Mouse (Mus musculus) embryo, embryonic 10.5 days (tissue): ENCODE measurements at regions not wholly inside any gene's neighbourhood (a gene's known extent, or its start where the extent isn't known, plus 50 kb on each side); places are given as distances from the start of the nearest gene placed in this dataset.
A peak's percentile ranks its signal among the peaks of the same experiment; 100 is the strongest.
"Not testable (repeated sequence)": the region's sequence is repeated elsewhere in the genome, so short reads cannot be mapped to it uniquely, and the experiment has no call there.

Experiments
- DNase-seq: peaks from one replicate; pipeline ENCODE4 v3.0.0-alpha.2; 2015; ENCODE audit warnings: low spot score

DNA sequence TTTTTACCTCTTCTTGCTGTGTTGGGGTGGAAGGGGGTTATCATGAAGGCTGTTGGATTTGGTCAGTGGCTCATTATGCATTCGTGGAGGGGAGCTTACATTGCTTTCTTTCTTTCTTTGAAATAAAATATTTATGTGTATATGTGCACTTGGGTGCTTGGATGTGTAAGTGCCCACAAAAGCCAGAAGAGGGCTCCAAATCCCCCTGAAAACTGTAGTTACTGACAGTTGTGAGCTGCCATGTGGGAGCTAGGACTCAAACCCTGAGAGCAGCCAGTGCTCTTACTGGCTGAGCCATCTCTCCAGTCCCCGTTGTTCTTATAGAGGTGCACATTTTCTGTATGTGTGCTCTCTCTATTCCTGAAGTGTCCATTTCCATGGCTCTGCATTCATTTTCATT, 415.6 kb upstream of the Zfp507 start:
- peak; percentile 20 for DNase-seq

DNA sequence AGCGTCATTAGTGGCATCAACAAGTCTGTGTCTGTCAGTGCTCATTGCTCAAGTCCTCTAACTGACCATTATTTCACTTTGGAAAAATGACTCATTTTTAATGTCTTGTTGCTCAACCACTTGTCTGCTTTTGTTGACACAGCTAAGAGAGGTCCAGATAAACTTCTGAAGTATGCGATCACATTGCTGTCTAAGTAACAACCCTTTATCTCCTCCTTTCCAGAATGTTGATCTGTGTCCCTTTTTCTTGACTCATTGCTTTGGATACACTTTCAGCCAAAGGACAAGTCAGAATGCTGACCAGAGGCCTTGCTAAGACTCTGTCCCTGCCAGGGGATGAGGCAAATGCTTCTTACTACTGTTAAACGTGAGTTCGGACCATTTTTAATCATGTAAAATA, 407.2 kb upstream of the Zfp507 start:
- DNase-seq = no peak

- DNase-seq = no peak
Observed at GRCm38 (mm10) chr7:36207525-36208260, 404.9 kb upstream of the Zfp507 start.

DNA sequence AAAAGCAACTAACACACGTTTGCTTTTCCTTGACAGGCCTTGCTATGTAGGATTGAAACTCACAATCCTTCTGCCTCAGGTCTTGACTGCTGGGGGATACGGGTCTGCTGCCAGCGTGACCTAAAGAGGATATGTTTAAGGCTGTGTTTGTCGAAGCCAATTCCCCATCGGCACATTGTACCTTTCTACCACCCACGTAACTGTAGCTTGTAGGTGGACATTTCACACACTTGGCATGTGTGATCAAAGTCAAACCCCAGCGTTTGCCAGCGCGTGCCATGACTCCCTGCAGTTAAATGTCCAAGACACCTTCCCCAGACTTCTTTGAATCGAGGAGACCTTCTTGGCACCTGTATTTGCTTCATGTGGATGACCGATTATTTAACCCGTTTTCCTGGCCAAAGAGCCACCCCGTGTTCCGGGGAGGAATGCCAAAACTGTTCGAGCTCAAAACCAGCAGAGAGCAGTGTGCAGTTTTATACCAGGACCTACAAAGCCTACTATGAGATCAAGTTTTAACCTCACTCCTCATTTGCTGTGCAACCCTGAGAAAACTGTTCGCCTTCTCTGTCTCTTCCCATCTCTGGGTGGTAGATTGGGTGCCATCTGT, 395.4 kb upstream of the Zfp507 start:
- no peak for DNase-seq

DNA sequence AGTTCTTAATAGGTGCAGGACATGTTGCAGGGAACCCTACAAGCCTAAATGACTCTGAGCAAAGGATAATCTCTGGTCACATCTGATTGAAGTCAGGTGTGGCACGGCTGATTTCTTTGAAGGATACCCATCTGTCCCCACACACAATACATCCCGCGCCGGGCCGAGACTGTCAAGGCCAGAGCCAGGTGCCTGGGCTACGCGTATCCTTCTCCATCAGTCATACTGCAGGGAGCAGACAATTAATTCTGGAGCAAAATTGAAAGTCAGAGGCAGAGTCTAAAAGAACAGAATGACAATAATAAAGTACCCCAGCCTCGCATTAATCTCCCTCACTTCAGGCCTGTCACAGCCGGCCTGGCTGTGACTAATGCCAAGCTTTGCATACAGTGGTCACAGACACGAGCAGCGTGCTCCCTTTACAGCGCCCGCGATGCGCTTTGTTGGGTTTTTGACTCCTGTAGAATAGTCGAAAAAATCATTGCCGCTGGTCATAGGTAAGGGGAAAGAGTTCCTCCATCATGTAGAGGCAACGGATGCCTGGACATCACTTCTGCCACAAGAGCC, 393.4 kb upstream of the Zfp507 start:
- DNase-seq = no peak

DNA sequence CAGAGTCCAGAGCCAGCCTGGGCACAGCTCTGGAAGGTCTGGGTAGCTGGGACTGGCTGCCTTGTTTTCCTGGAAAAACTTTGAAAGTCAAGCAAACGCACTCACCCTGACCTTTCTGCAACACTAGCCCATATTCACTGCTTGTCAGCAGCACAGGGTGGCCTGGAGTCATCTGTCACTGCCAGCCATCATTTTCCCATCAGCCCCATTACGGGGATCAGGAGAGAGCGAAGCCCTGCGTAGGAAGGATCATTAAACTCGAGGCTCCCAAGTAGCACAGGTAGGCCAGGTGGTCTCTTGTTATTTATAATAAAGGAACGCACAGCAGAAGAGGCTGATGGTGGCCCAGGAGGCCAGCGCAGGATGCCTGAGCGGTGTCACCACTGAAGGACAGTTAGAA, 389.8 kb upstream of the Zfp507 start:
- DNase-seq = no peak

- DNase-seq = peak; percentile 16
Observed at GRCm38 (mm10) chr7:36177947-36178346, 375.1 kb upstream of the Zfp507 start.

DNA sequence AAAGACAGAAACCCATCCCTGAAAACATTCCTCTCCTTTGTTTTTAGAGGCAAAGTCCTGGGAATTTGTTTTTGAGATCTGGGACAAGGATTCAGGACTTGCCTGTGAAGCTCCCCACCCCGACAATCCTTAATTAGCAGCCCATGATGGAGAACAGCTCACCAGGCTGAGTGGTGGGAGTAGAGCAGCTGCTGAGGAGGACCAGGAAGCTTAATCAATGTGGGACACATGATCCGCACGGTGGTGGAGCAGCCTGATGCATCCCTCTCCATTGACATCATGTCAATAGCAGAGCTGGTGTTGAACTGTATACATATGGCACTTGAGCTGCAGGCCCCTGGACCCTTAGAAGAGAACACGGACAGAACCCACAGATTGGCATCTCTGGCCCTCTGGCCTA, 372.5 kb upstream of the Zfp507 start:
- no peak for DNase-seq

DNA sequence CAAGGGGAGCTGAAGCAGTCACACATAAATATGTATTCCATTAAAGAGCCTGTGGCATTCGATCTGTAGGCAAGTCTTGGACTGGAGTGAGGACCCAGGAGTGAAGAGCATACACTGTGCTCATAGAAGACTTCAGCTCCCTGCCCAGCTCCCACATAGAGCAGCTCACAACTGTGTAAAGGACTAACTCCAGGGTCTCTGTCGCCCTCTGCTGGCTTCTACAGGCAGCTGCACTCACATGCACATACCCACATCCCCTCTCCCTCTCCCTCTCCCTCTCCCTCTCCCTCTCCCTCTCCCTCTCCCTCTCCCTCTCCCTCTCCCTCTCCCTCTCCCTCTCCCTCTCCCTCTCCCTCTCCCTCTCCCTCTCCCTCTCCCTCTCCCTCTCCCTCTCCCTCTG, 369.7 kb upstream of the Zfp507 start:
- DNase-seq = not testable (repeated sequence)

DNA sequence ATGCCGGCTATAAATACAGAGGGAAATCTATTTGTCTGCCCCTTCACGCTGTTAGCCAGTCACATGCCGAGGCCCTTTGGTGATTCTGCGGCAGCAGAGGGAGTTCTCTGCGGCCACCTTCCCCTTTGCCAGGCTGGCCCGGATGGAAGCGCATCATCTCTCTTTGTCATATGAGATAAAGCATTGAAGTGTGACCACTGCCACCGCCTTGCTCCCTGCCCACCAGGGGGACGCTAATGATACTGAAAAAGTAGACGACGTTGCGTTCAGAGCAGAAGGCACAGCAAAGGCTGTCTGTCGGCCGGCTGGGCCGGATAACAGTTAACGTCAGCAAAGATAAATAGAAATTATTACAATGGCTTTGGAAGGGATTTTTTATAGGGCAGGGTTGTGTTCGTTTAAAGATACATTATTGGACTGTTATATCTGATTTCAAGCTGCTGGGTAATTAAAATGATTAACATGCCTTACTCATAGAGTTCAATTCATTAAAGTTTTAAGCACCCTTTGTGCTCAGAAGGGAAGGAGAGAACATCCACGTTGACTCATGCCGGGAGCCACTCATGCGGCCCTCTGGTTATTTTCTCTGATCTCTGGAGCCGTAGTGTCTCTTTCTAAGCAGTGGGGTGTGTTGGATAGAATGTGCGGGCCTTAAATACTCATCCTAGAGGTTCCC, 354.6 kb upstream of the Zfp507 start:
- DNase-seq = no peak

GRCm38 (mm10) chr7:36156595-36156994, 353.8 kb upstream of the Zfp507 start:
- no peak for DNase-seq

DNA sequence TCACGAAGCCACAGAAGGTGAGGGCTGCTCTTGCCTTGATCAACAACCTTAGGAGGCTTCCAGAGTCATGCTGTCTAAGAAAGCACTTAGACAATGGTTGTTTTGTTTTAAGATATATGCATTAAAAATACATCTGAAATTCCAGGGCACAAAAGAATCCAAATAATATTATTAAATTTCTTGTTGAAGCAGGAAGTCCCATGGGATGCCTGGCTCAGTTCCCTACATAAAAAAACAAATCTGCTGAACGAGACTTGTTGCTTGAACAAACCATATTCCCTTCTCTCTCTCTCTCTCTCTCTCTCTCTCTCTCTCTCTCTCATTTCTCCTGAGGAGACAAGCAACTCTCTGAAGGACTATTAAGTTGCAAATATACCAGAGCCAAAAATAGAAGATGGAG, 352.8 kb upstream of the Zfp507 start:
- no peak for DNase-seq

DNA sequence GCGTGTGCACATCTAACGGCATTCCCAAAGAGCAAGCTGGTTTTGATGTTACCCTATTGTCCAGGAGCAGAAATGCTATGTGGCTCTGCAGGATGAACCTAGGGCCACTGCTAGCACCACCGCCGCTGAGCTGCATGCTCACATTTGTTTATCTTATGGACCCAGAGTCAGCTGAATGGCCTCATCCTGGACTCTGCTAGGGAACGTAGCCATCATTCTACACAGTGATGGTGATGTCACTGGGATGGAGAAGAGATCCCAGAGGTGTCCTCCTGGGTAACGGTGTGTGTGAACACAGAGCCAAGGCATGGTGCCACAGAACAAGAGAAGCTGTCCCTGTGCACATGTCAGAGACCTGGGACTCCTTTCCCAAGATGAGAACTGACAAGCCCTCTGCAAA, 352.4 kb upstream of the Zfp507 start:
- no peak for DNase-seq

DNA sequence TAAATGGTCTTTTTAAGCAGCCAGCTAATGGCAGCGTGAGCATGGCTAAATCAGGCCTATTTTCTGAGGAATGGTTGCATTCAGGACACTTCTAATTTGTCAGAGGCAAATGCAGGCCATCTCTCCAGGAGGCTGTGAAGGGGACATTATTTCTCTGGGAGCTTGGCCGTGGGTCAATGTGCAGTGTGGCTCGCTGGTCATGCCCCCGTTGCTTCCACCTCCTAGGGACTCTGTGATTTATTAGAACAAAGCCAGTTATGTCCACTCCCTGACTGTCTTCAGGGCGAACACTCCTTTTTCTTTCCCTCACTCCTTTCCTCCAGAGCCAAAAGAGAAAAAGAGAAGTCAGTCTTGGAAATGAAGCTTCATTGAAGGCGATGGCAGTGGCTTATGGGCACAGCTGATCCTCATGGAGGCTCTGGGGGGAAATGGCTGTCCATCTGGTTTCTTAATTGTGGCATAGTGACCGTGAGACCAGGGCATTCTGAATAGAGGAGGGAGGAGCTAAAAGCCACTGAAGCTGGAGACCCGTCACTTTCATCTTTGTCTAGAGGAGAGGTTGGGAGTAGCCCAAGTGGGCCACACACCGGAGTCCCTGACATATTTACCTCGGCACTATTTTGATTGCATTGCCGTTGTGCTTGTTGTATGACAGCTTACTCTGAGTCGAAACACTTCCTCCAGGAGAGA, 348.2 kb upstream of the Zfp507 start:
- peak; percentile 62 for DNase-seq

GRCm38 (mm10) chr7:36136571-36136970, 333.8 kb upstream of the Zfp507 start:
- no peak for DNase-seq

- DNase-seq = no peak
Observed at GRCm38 (mm10) chr7:36134557-36134956, 331.8 kb upstream of the Zfp507 start.

- peak; percentile 60 for DNase-seq
Observed at GRCm38 (mm10) chr7:36133658-36134143, 330.9 kb upstream of the Zfp507 start.

- no peak for DNase-seq
Observed at GRCm38 (mm10) chr7:36133026-36133425, 330.2 kb upstream of the Zfp507 start.

GRCm38 (mm10) chr7:36132569-36132968, 329.8 kb upstream of the Zfp507 start:
- DNase-seq = no peak

GRCm38 (mm10) chr7:36097054-36097453, 294.3 kb upstream of the Zfp507 start:
- no peak for DNase-seq

- DNase-seq = peak; percentile 42
Observed at GRCm38 (mm10) chr7:36095258-36096130, 292.7 kb upstream of the Zfp507 start.
